Mouse (Mus musculus) forebrain, postnatal 0 days (tissue): Measurements from ENCODE around the gene Irx1. TPM values are rescaled to one million over a fixed set of nuclear protein-coding genes. Genes with fewer than 3 reads are reported as not detected.

ENCODE experiments used
- ATAC-seq: fragments of 200-750 bp; cut with Nextera tagmentation; 2 replicates; pipeline ENCODE4 v1.8.0; 2017; ENCODE audit warnings: mild to moderate bottlenecking, moderate library complexity
- DNase-seq: peaks from one replicate; pipeline ENCODE4 v3.0.0-alpha.2; 2015
- H3K27ac ChIP-seq: fragments of 300-500 bp; sonication (generic); 2 replicates; pipeline ENCODE4 v1.5.1; 2014; ENCODE audit warnings: low read depth, mild to moderate bottlenecking, antibody characterized with exemption, low read length, moderate library complexity, mixed read lengths
- H3K27me3 ChIP-seq: fragments of 300-500 bp; sonication (generic); 2 replicates; pipeline ENCODE4 v1.6.1; 2014; ENCODE audit warnings: mild to moderate bottlenecking, low read length, mixed read lengths; ENCODE audit not compliant: insufficient read depth
- H3K36me3 ChIP-seq: fragments of 300-500 bp; sonication (generic); 2 replicates; pipeline ENCODE4 v1.6.1; 2014; ENCODE audit warnings: mild to moderate bottlenecking, moderate library complexity; ENCODE audit not compliant: insufficient read depth
- H3K4me1 ChIP-seq: fragments of 300-500 bp; sonication (generic); 2 replicates; pipeline ENCODE4 v1.6.1; 2014; ENCODE audit warnings: antibody characterized with exemption; ENCODE audit not compliant: insufficient read depth
- H3K4me2 ChIP-seq: fragments of 300-500 bp; sonication (generic); 2 replicates; pipeline ENCODE4 v1.6.1; 2014; ENCODE audit warnings: low read depth, mild to moderate bottlenecking, moderate library complexity
- H3K4me3 ChIP-seq: fragments of 300-500 bp; sonication (generic); 2 replicates; pipeline ENCODE4 v1.5.1; 2014; ENCODE audit warnings: low read depth, low read length, mixed read lengths
- H3K9ac ChIP-seq: fragments of 300-500 bp; sonication (generic); 2 replicates; pipeline ENCODE4 v1.6.1; 2014; ENCODE audit warnings: mild to moderate bottlenecking
- H3K9me3 ChIP-seq: fragments of 300-500 bp; sonication (generic); 2 replicates; pipeline ENCODE4 v1.6.1; 2016; ENCODE audit warnings: low read length
- CTCF ChIP-seq: sonication (generic); IDR thresholded peaks from 2 replicates; pipeline ENCODE4 v1.5.1; 2016; ENCODE audit warnings: antibody characterized with exemption, control low read depth, low read depth
- WGBS: fragments of 180-500 bp; shearing (Covaris S2); extraction: QIAGEN DNeasy Blood & Tissue Kit; methylation state at CpG from one replicate; pipeline ENCODE4 v1.1.7; 2014; 5-methylcytosine and 5-hydroxymethylcytosine counted together
- polyA plus RNA-seq: library from polyadenylated mRNA; unstranded; fragments of >200 nt; fragmentation: Nextera tagmentation; extraction: Ambion mirVana; gene quantifications from 2 replicates; pipeline ENCODE4 v1.2.1, GENCODE M21; 2015
- total RNA-seq: library from RNA; depleted of rRNA; stranded (reverse); fragments of >200 nt; gene quantifications from 2 replicates; pipeline ENCODE4 v1.2.3, GENCODE M21; 2014; rRNA removed

The Irx1 gene
- total RNA-seq (4.8 and 6.5 TPM in 2 replicates), polyA plus RNA-seq (0.87 and 0.96 TPM in 2 replicates)

DNA sequence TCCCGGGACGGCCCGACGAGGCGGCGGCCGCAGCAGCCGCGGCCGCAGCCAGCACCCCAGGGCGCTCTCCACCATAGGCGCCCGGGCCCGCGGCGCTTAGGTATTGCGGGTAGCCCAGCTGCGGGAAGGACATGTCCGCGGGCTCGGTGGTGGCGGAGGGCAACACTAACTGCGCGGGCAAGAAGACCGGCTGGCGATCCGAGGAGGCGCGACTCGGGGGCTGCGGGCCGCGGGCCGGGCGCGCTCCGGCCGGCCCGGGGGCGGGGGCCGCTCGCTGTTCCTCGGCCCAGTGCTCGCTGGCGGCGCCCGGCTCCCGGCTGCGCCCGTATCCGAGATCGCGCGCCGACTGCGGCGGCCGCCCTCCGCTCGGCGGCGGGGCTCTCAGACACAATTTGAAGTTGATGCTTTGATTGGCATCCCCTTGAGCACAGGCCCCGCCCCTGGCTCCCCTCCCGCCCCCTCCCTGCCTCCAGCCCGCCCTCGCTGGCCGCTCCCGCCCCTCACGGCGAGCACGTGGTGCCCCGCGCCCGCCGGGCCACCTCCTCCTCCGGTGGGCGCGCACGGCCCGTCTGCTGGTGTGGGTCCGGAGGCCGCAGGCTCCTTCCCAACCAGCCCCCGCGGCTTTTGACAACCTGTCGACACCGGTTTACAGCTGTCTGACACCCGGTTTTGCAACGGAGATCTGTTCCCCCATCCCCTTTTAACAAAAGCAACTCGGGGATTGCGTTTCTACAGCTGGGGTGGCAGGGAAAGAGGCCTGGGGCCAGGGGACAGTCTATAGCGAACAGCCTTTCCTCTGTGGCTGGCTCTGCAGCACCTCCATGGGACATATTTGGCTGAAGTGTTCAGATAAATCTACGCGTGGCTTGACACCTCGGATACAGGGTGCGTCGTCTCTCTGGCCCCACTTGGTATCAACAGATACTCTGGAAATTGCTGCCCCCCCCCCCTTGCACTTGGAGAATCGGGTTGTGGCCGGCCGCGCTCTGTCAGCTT lies at the start of gene Irx1:
Irx1 (minus strand) TSS at position 368 of the 996 bp plus-strand sequence.
- Histone ChIP-seq H3K27me3 (peaks cover 92% of the 10 kb centered on the region), H3K4me3 (peak within 1 kb of the TSS; percentile 35), H3K9me3 (no peaks in the 10 kb centered on the region), H3K4me2 (peak within 1 kb of the TSS; percentile 54), H3K27ac (no peak within 1 kb of the TSS), H3K36me3 (no peaks in the 10 kb centered on the region), H3K9ac (no peak within 1 kb of the TSS), H3K4me1 (no peaks in the 10 kb centered on the region)
- DNase-seq (peak; percentile 24), ATAC-seq (peak; percentile 46)
- under 1% methylated on average over 79 of the region's 100 CpGs for WGBS
- TF ChIP-seq CTCF = no peak

DNA sequence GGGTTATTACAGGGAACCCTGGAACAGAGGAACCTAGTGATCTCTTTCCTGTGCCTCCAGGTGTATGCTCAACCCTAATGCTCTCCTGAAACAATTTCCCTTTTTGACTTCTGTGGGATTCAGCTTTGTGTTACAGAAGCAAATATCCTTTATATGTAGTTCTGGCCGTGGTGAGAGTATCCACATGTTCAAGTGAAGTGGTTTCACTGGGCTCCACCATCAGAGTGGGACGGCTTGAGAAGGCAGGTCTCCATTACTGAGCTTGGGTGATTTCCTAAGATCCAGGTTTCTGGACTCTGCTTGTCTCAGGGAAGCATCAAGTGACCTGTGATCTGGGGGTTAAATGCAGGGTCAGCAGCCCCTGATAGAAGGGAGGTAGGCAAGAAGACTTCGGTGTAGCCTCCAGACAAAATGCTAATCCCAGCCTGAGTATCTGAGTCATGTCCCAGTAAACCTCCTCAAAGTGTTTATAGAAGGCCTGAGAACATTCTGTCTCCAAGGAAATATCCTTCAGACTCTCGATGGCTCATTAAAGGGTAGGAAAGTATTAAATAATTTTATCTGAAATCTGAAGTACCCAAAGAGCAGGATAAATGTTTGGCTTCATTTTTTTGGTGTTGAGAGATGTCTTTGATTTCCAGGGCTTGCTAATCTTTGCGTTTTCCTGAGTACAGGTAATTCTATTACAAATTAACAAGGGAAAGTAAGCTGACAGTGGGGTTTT lies 16.6 kb upstream of the Irx1 start:
- WGBS = 61% methylated on average over 5 of the region's 5 CpGs
- Histone ChIP-seq H3K36me3 (no peaks in the 10 kb centered on the region), H3K9me3 (no peaks in the 10 kb centered on the region), H3K4me3 (no peak overlapping the region), H3K4me2 (no peak overlapping the region), H3K27me3 (peaks cover 5% of the 10 kb centered on the region; the same call in 1 of the 2 replicates), H3K4me1 (no peaks in the 10 kb centered on the region), H3K9ac (no peak overlapping the region), H3K27ac (no peak overlapping the region)
- ATAC-seq (no peak), DNase-seq (no peak)
- no peak for TF ChIP-seq CTCF

DNA sequence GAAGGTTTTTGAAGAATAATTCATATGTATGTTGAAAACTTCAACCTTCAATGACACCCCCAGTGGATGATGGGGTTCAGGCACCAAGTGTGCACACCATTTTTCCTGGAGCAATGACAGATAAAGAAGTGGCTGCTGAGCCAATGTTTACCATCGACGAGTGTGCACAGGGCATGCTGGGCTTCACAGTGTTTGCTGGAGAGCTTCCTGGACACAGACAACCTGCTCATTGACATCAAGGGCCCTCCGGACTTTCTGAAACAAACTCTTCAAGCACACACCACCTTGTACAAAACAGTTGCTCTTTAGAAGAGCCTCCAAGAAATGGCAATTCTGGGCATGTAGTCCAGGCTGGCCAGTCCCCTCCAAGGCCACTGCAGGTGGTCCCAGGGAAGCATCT lies 12.2 kb upstream of the Irx1 start:
- no peaks in the 10 kb centered on the region for H3K9me3 ChIP-seq
- H3K4me1 ChIP-seq = no peaks in the 10 kb centered on the region
- H3K27ac ChIP-seq = no peak overlapping the region
- 92% methylated on average over 3 of the region's 3 CpGs for WGBS
- no peak for DNase-seq
- H3K36me3 ChIP-seq = no peaks in the 10 kb centered on the region
- no peak overlapping the region for H3K4me2 ChIP-seq
- ATAC-seq = no peak
- no peak for TF ChIP-seq CTCF
- H3K4me3 ChIP-seq = no peak overlapping the region
- H3K9ac ChIP-seq = no peak overlapping the region
- H3K27me3 ChIP-seq = peaks cover 30% of the 10 kb centered on the region

DNA sequence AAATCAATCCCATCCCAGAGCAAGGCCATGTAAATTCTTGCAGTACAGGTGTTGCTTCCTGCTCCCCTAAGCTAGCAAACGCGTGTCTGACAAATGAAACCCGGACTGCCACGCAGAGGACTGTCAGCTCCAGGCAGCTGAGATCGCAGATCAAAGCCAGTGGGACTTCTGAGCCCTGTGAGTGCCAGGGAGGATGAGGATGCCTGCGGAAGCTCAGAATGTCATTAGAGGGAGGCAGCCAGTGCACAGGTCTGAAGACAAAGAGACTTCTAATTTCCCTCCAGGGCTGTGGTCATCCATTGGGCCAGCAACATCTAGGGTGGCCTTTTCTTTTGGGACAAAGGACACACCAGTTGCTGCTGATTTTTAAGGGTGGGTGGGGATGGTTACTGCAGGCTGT lies 4.8 kb upstream of the Irx1 start:
- ATAC-seq = no peak
- Histone ChIP-seq H3K4me3 (no peak overlapping the region), H3K9ac (no peak overlapping the region), H3K36me3 (no peaks in the 10 kb centered on the region), H3K27me3 (peaks cover 95% of the 10 kb centered on the region), H3K9me3 (no peaks in the 10 kb centered on the region), H3K4me2 (no peak overlapping the region), H3K27ac (no peak overlapping the region), H3K4me1 (no peaks in the 10 kb centered on the region)
- no peak for DNase-seq
- WGBS = 1% methylated on average over 6 of the region's 6 CpGs
- no peak for TF ChIP-seq CTCF

DNA sequence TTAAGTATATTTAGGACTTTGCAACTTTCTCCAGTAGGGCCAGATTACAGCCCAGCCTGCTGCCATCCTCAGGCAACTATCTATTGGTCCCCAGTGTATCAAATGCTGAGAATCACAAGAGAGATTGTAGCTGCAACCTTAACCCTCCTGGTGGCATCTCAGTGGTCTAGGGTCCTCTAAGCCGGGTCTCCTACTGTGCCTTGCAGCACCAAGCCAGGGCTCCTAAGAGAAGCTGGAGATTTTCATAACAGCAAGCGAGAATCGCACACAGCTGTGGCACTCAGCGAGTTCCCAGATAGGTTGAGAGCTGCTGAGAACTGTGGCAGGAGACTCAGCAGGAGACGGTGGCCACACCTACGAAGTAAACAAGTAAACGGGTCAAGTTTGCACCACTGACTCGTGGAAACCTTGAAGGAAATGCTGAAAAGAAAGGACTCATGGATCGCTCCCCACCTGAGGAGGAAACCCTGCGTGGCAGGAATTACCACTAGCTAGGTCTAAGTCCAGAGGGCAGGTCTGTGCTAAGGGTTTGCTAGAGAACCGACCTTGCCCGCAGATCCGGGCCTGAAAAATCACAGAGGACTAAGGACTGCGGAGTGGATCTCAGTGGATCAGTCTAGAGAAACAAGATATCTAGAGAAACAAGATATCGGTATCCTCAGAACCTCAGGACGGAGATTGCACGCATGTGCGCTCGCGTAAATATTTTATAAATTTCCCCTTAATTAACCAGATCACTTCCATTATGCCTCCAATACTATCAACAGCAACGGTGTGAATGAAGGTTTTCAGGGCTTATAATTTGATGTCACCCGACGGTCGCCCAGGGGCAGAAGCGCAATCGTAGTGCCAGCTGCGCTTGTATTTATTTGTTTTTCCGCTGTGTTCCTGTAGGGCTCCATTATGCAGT lies 4.1 kb upstream of the Irx1 start:
- DNase-seq (no peak), ATAC-seq (no peak)
- Histone ChIP-seq H3K36me3 (no peaks in the 10 kb centered on the region), H3K27me3 (peaks cover 91% of the 10 kb centered on the region), H3K4me3 (no peak overlapping the region), H3K27ac (no peak overlapping the region), H3K9ac (no peak overlapping the region), H3K4me1 (no peaks in the 10 kb centered on the region), H3K9me3 (no peaks in the 10 kb centered on the region), H3K4me2 (no peak overlapping the region)
- WGBS = 5% methylated on average over 28 of the region's 28 CpGs
- no peak for TF ChIP-seq CTCF

DNA sequence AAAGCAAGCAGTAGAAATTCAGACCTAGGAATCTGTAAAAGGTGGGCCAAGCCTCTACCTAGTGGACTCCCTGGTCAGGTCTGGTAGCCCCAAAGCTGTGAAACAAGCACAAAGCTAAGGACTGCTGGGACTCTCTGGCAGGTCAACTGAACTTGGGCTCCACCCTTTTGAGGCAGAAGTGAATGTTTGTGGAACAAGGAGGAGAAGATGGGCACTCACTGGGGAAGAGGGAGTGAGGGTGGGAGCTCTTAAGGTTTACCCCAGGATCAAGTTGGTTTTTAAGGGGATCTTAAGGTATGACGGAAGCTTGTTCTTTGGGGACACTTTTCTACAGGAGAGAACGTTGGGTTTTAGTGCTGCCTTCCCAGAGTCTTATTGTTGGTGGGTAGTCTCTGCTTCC lies 3.1 kb upstream of the Irx1 start:
- H3K36me3 ChIP-seq = no peaks in the 10 kb centered on the region
- no peak overlapping the region for H3K4me3 ChIP-seq
- no peaks in the 10 kb centered on the region for H3K9me3 ChIP-seq
- peaks cover 92% of the 10 kb centered on the region for H3K27me3 ChIP-seq
- H3K27ac ChIP-seq = no peak overlapping the region
- H3K4me1 ChIP-seq = no peaks in the 10 kb centered on the region
- ATAC-seq (no peak), DNase-seq (no peak)
- TF ChIP-seq CTCF = no peak
- H3K4me2 ChIP-seq = no peak overlapping the region
- H3K9ac ChIP-seq = no peak overlapping the region
- 13% methylated on average over 2 of the region's 2 CpGs for WGBS
